Mouse (Mus musculus) E14TG2a.4 (cell line): ENCODE measurements around the gene Ubac2.

ENCODE experiments used
- H3K27me3 ChIP-seq: 2 replicates; pipeline ENCODE4 v1.6.1; 2014; ENCODE audit warnings: low read length, control low read depth; ENCODE audit not compliant: insufficient read depth
- H3K36me3 ChIP-seq: 2 replicates; pipeline ENCODE4 v1.6.1; 2014; ENCODE audit warnings: low read length, control low read depth; ENCODE audit not compliant: insufficient read depth
- H3K4me1 ChIP-seq: replicated peaks from 2 replicates; pipeline ENCODE4 v1.6.1; 2014; ENCODE audit warnings: low read depth, low read length, control low read depth
- H3K4me3 ChIP-seq: replicated peaks from 2 replicates; pipeline ENCODE4 v1.5.1; 2014; ENCODE audit warnings: mild to moderate bottlenecking, low read length
- H3K9me3 ChIP-seq: 2 replicates; pipeline ENCODE4 v1.6.1; 2014; ENCODE audit warnings: low read length, control low read depth
- CTCF ChIP-seq: conservative IDR thresholded peaks from 2 replicates; pipeline ENCODE4 v1.5.1; 2014; ENCODE audit warnings: low read length
- NANOG ChIP-seq: IDR thresholded peaks from 2 replicates; pipeline ENCODE4 v1.6.1; 2014; ENCODE audit warnings: borderline replicate concordance, low read length, mixed read lengths
- POU5F1 ChIP-seq: IDR thresholded peaks from 2 replicates; pipeline ENCODE4 v1.6.1; 2014; ENCODE audit warnings: low read length, borderline replicate concordance

Ubac2 gene

DNA sequence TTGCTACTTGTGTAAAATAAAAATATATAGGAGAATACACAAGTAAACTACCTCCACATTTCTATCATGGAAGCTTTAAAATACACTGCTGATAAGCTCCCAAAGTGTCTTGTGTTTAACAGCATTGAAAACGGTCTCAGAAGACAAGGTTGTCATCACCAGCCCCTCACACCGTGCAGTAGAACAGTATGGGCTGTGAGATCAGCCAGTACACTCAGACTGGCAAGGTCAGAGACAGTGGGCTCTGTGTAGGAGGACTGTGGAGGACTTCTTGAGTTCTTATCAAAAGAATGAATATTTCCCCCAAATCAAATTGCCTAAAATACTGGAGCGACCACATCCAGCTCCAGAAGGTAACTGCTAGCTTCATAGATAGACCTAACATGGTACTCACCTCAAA is 61.2 kb downstream of the Ubac2 start:
- Histone ChIP-seq H3K4me3 (no peak overlapping the region), H3K27me3 (no peaks in the 10 kb centered on the region), H3K4me1 (peaks cover 14% of the 10 kb centered on the region), H3K36me3 (peaks cover 12% of the 10 kb centered on the region; the same call in 1 of the 2 replicates), H3K9me3 (peaks cover 12% of the 10 kb centered on the region)
- TF ChIP-seq CTCF (no peak), NANOG (no peak), POU5F1 (no peak)

DNA sequence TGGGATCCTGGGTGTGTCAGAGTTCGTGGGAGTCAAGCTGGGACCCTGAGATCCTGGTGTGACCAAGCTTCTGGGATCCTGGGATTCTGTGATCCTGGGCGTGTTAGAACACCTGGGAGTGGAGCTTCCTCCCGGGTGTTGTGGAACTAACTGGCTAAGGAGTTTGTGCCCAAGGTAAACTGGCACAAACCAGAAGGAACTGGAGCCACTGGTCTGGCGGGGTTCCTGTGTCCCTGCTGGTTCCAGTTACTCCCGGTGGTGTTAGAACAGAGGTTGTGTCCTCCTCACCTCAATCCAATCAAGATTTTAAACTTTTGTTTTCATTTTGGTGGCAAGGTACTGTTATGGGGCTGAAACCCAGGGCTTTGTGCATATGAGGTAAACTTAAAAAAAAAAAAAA is 67.7 kb downstream of the Ubac2 start:
- H3K4me3 ChIP-seq: 0 out of 2 replicates have a peak overlapping the region, but pooled peaks have one; percentile 17
- no peak for TF ChIP-seq NANOG
- no peak for TF ChIP-seq CTCF
- TF ChIP-seq POU5F1: no peak
- no peaks in the 10 kb centered on the region for H3K27me3 ChIP-seq
- H3K4me1 ChIP-seq: peaks cover 31% of the 10 kb centered on the region
- H3K9me3 ChIP-seq: 0 out of 2 replicates have a peak, but pooled peaks cover 3% of the 10 kb centered on the region
- H3K36me3 ChIP-seq: peaks cover 6% of the 10 kb centered on the region; the same call in 1 of the 2 replicates

DNA sequence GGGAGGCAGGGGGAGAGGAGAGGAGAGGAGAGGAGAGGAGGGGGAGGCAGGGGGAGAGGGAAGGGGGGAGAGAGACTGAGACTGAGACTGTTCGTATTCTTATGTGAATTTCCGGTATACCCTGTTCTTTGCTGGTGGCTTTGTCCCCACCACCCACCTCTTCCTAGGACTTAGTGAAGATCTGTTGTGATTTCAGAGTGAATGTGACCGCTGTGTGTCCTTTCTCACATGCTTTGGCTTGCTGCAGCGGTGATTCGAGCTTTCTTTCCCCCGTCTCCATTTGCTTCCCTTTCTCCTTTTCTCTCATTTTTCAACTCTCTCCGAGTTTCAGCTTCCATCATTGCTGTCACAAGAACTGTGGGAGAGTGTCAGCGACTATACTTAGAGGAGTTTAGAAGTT is 68.3 kb downstream of the Ubac2 start:
- H3K4me1 ChIP-seq: peaks cover 36% of the 10 kb centered on the region
- 0 out of 2 replicates have a peak, but pooled peaks cover 3% of the 10 kb centered on the region for H3K9me3 ChIP-seq
- H3K4me3 ChIP-seq: peak overlapping the region; percentile 30
- no peak for TF ChIP-seq NANOG
- TF ChIP-seq CTCF: no peak
- no peak for TF ChIP-seq POU5F1
- H3K27me3 ChIP-seq: no peaks in the 10 kb centered on the region
- H3K36me3 ChIP-seq: peaks cover 6% of the 10 kb centered on the region; the same call in 1 of the 2 replicates

DNA sequence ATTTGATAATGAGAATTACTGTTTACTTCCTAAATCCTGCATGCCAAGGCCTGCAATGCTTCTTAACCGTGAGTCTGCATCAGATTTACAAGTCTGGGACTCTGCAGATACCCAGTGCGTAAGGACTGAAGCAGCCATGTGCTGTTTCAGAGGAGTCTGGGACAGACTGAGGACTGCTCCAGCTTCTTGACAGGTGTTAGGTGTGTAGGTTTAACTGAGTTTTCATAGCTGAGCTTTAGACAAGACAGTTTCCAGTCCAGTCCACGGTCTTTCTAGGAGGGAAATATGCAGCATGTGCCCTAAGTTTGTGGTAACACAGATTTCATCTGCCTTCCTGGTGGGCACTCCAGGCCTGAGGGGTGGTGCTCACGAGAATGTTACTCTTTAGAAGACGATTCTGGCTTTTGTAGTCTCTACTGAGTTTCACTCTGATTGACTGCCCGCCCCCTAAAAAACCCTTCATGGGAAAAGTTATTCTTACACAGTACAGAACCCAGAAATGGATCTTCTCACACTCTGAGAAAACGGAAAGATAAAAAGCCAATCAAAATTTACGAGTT is 68.9 kb downstream of the Ubac2 start:
- Histone ChIP-seq H3K36me3 (peaks cover 6% of the 10 kb centered on the region; the same call in 1 of the 2 replicates), H3K4me3 (peak overlapping the region; percentile 30), H3K4me1 (peaks cover 42% of the 10 kb centered on the region), H3K9me3 (0 out of 2 replicates have a peak, but pooled peaks cover 3% of the 10 kb centered on the region), H3K27me3 (no peaks in the 10 kb centered on the region)
- TF ChIP-seq CTCF: no peak
- no peak for TF ChIP-seq NANOG
- no peak for TF ChIP-seq POU5F1

DNA sequence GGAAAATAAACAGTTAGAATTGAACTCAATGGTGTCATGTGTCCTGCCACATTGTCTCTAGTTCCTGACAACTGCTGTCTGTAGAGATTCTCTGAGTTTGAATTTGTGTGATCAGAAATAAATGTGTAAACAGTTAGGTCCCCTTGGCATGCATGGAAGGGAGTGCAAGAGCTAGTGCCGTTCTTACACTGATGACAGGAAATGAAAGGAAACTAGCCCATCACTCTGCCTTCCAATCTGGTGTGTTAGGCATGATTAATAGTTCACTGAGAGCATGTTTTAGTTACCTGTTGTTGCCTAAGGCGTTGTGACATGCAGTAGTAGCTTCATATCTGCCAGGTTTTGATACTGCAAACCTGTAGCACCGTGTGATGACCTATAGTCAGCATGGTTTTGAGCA is 69.5 kb downstream of the Ubac2 start:
- TF ChIP-seq NANOG: no peak
- no peak for TF ChIP-seq CTCF
- no peak for TF ChIP-seq POU5F1
- peaks cover 6% of the 10 kb centered on the region; the same call in 1 of the 2 replicates for H3K36me3 ChIP-seq
- H3K4me3 ChIP-seq: no peak overlapping the region

DNA sequence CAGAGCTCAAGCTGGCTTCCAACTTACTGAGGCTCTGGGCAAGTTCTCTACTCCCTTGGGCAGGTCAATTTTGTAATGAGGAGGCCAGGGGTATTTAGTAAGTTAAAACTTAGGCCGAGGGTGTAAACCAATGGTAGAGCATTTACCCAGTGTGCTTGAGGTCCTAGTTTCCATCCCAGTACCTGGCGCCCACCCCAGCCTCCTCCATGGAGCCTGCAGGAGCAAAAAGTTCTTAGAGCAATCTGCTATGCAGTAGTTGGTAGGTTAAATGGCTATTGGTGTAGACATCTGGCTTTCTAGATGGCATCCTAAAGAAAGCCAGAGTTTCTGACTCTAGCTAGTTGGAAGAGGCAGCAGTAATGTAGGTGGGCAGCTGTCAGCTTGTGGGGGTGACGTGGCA is 71.0 kb downstream of the Ubac2 start:
- Histone ChIP-seq H3K9me3 (no peaks in the 10 kb centered on the region), H3K4me1 (peaks cover 46% of the 10 kb centered on the region), H3K4me3 (no peak overlapping the region), H3K36me3 (peaks cover 11% of the 10 kb centered on the region), H3K27me3 (no peaks in the 10 kb centered on the region)
- no peak for TF ChIP-seq NANOG
- no peak for TF ChIP-seq CTCF
- no peak for TF ChIP-seq POU5F1

More for the DNA sequence above, 69.5 kb downstream of the Ubac2 start:
- Histone ChIP-seq H3K4me1 (peaks cover 42% of the 10 kb centered on the region), H3K27me3 (no peaks in the 10 kb centered on the region), H3K9me3 (0 out of 2 replicates have a peak, but pooled peaks cover 3% of the 10 kb centered on the region)

DNA sequence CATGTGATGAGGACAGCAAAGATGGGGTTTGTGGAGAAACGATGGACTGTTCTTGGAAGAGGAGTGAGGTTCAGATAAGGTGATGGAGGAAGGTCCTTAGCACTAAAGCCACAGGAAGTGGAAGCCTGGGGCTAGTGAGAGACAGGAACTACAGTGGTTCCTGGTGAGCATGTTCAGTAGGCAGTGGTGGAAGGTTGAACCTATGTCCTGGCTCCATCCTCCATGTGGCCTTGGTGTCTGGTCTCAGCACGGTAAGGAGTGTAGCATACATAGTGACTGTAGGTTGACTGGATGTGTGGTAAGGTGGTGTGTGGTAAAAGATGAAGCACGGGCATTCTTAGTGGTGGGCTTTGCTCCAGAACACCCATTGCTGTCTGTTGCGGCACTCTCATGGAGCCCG is 71.5 kb downstream of the Ubac2 start:
- Histone ChIP-seq H3K9me3 (no peaks in the 10 kb centered on the region), H3K4me1 (peaks cover 46% of the 10 kb centered on the region), H3K36me3 (peaks cover 16% of the 10 kb centered on the region), H3K4me3 (no peak overlapping the region), H3K27me3 (no peaks in the 10 kb centered on the region)
- TF ChIP-seq CTCF: no peak
- TF ChIP-seq NANOG: no peak
- TF ChIP-seq POU5F1: no peak

DNA sequence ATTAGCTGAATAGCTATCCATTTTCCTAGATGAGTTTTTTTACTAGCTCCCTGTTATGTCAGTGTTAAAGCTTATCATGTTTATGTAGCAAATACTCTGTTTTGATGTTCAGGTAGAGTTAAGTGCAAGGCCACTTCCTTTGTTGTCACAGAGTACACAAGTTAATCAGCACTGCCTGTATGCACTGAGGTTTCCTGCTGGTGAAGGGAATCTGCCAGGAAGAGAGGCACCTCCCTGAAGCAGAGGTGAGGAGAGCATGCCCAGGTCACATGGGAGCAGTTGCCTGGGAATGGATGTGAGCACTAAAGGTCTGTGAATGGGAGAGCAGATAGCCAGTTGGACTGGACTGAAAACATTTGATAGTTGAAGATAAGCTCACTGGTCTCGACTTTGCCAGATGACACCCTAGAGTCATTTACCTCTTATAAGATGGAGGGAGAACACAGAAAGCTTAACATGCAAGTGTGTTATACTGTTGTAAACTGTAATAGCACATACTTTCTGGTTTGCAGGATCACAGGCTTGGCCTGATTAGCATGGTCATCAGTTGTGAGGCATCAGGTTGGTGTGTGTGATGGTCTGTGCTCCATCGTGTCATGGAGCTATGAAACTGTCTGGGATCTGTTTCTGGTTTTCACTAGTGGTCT is 73.1 kb downstream of the Ubac2 start:
- H3K4me1 ChIP-seq: peaks cover 40% of the 10 kb centered on the region
- no peaks in the 10 kb centered on the region for H3K27me3 ChIP-seq
- TF ChIP-seq NANOG (no peak), POU5F1 (no peak), CTCF (no peak)
- no peaks in the 10 kb centered on the region for H3K9me3 ChIP-seq
- peaks cover 20% of the 10 kb centered on the region for H3K36me3 ChIP-seq
- no peak overlapping the region for H3K4me3 ChIP-seq
